8 mouse cellular contexts compared by ENCODE assay signal in the genomic region with DNA sequence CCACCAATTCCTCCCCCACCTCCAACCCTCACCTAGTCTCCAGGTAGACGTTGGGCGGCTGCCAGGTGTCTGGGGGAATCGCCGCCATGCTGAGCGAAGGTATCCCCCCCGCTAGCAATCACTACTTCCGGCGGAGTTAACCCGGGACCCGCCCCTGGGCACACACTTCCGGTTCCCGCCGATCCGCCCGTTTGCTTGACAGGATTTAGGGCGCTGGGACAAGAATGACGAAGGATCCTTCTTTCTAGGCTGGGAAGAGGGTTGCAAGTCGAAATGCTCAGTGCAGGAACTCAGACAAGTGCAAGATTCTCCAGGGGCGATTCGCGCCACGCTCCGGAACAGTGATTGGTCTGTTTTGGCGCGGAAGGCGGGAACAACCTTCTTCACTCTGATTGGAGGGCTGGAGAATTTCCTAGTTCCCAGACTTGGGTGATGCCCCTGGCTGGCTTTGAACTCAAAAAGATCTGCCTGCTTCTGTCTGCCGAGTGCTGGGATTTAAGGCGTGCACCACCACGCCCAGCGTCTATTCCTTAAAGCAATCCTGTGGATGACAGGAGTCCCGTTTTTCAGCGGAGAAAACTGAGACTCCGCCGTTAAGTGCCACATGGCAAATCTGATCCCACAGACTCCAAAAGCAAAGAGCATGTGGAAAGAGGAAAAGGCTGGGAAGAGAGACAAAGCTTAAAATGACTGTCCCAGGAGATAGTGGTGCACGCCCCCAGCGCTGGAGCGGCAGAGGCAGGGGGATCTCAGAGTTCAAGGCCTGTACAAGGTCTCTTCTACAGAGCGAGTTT. TPM values are rescaled to one million over a fixed set of nuclear protein-coding genes. Genes with fewer than 3 reads are reported as not detected.
A peak's percentile ranks its signal among the peaks of the same experiment; 100 is the strongest.
DNase-seq lines count a peak whose midpoint lies in the region; ATAC-seq and TF ChIP-seq lines count a peak whose summit lies in the region.

A gene (minus strand): TSS at position 347 of the 794 bp plus-strand sequence.

- H3K27ac ChIP-seq in intestine, postnatal 0 days (ENCODE audit: low read depth, low read length): peak within 1 kb of the TSS; percentile 91
- peak within 1 kb of the TSS; percentile 99 for H3K27ac ChIP-seq in limb, embryonic 11.5 days (replicated peaks; ENCODE audit: low read depth, low read length)
- H3K27ac ChIP-seq in midbrain, embryonic 14.5 days (replicated peaks; ENCODE audit: low read depth, low read length): peak within 1 kb of the TSS; percentile 94

- H3K9ac ChIP-seq in intestine, postnatal 0 days (ENCODE audit: low read depth, low read length): peak within 1 kb of the TSS; percentile 70
- peak within 1 kb of the TSS; percentile 89 for H3K9ac ChIP-seq in limb, embryonic 11.5 days (ENCODE audit: low read length)
- peak within 1 kb of the TSS; percentile 72 for H3K9ac ChIP-seq in midbrain, embryonic 14.5 days (replicated peaks; ENCODE audit: low read length)

- no peaks in the 10 kb centered on the region for H3K9me3 ChIP-seq in intestine, postnatal 0 days (ENCODE audit: control insufficient read depth)
- H3K9me3 ChIP-seq in limb, embryonic 11.5 days (ENCODE audit: control insufficient read depth, low read length): no peaks in the 10 kb centered on the region
- H3K9me3 ChIP-seq in midbrain, embryonic 14.5 days (ENCODE audit: control insufficient read depth, low read length): no peaks in the 10 kb centered on the region

- 6% methylated on average over 38 of the region's 38 CpGs for WGBS in intestine, postnatal 0 days
- 8% methylated on average over 38 of the region's 38 CpGs for WGBS in limb, embryonic 11.5 days
- 7% methylated on average over 38 of the region's 38 CpGs for WGBS in midbrain, embryonic 14.5 days

- H3K4me1 ChIP-seq in intestine, postnatal 0 days (replicated peaks; ENCODE audit: control insufficient read depth, insufficient read depth, low read length): peaks cover 3% of the 10 kb centered on the region; the same call in 1 of the 2 replicates
- peaks cover 12% of the 10 kb centered on the region for H3K4me1 ChIP-seq in limb, embryonic 11.5 days (ENCODE audit: control insufficient read depth, insufficient read depth, low read length)
- peaks cover 20% of the 10 kb centered on the region for H3K4me1 ChIP-seq in midbrain, embryonic 14.5 days (ENCODE audit: control insufficient read depth, insufficient read depth, low read length)

- TF ChIP-seq CTCF in intestine, postnatal 0 days (IDR thresholded peaks at IDR 0.05; ENCODE audit: low read depth): no peak

- H3K4me2 ChIP-seq in intestine, postnatal 0 days (replicated peaks; ENCODE audit: low read depth): peak within 1 kb of the TSS; percentile 87
- peak within 1 kb of the TSS; percentile 69 for H3K4me2 ChIP-seq in limb, embryonic 11.5 days (ENCODE audit: low read depth, severe bottlenecking)
- peak within 1 kb of the TSS; percentile 72 for H3K4me2 ChIP-seq in midbrain, embryonic 14.5 days (ENCODE audit: low read length)

- no peaks in the 10 kb centered on the region for H3K27me3 ChIP-seq in intestine, postnatal 0 days (replicated peaks; ENCODE audit: control insufficient read depth, insufficient read depth, low read length)
- no peaks in the 10 kb centered on the region for H3K27me3 ChIP-seq in limb, embryonic 11.5 days (ENCODE audit: control insufficient read depth, insufficient read depth, low read length)
- no peaks in the 10 kb centered on the region for H3K27me3 ChIP-seq in midbrain, embryonic 14.5 days (ENCODE audit: control insufficient read depth, insufficient read depth, low read length)

- DNase-seq in layer of hippocampus, adult 11-12 months (ENCODE audit: low spot score): peak; percentile 75
- DNase-seq in layer of hippocampus, adult 9-10 months (ENCODE audit: low spot score): no peak
- peak; percentile 87 for DNase-seq in embryo, embryonic 9.5 days (ENCODE audit: extremely low spot score)
- no peak for DNase-seq in gonadal fat pad, adult 2 months (ENCODE audit: low read depth)
- peak; percentile 88 for DNase-seq in limb, embryonic 11.5 days (ENCODE audit: low spot score)
- peak; percentile 89 for DNase-seq in midbrain, embryonic 14.5 days
- DNase-seq in spleen, adult 18-20 months: peak; percentile 64 to 79

- peak within 1 kb of the TSS; percentile 89 for H3K4me3 ChIP-seq in intestine, postnatal 0 days (ENCODE audit: low read depth, low read length)
- peak within 1 kb of the TSS; percentile 91 for H3K4me3 ChIP-seq in limb, embryonic 11.5 days (ENCODE audit: low read depth, low read length)
- H3K4me3 ChIP-seq in midbrain, embryonic 14.5 days (replicated peaks; ENCODE audit: low read depth, low read length): peak within 1 kb of the TSS; percentile 82

- H3K36me3 ChIP-seq in intestine, postnatal 0 days (ENCODE audit: control insufficient read depth, insufficient read depth): peaks cover 9% of the 10 kb centered on the region; the same call in 1 of the 2 replicates
- peaks cover 10% of the 10 kb centered on the region for H3K36me3 ChIP-seq in limb, embryonic 11.5 days (ENCODE audit: control insufficient read depth, insufficient read depth, low read length)
- peaks cover 13% of the 10 kb centered on the region for H3K36me3 ChIP-seq in midbrain, embryonic 14.5 days (ENCODE audit: control insufficient read depth, insufficient read depth, low read length)

- peak; percentile 58 for ATAC-seq in intestine, postnatal 0 days
- peak; percentile 69; the same call in 1 of the 2 replicates for ATAC-seq in limb, embryonic 11.5 days (ENCODE audit: insufficient number of reproducible peaks, low FRiP score, low TSS enrichment, low read depth)
- peak; percentile 61; the same call in 1 of the 2 replicates for ATAC-seq in midbrain, embryonic 14.5 days (ENCODE audit: low FRiP score, low TSS enrichment)

RNA-seq across cellular contexts. Expression of the gene that starts here (rescaled TPM):
- 33.3 and 35.3 TPM in 2 replicates for polyA plus RNA-seq in gonadal fat pad, adult 2 months (2012; rRNA removed)
- polyA plus RNA-seq in intestine, postnatal 0 days (2015; fragmentation: Nextera tagmentation; extraction: Ambion mirVana): 53.7 and 59.1 TPM in 2 replicates
- polyA plus RNA-seq in limb, embryonic 11.5 days (2014; fragmentation: Nextera tagmentation; extraction: Ambion mirVana): 201 and 206 TPM in 2 replicates
- polyA plus RNA-seq in midbrain, embryonic 14.5 days (2014; fragmentation: Nextera tagmentation; extraction: Ambion mirVana): 112 and 114 TPM in 2 replicates

Comparison
In these comparisons a context has a peak if more than half of its experiments do, and no peak if none do; other contexts are left out.
1. DNase-seq: peak in layer of hippocampus, adult 11-12 months (single experiment), embryo, embryonic 9.5 days (single experiment), limb, embryonic 11.5 days (single experiment), midbrain, embryonic 14.5 days (single experiment) and spleen, adult 18-20 months (2 of 2); none in layer of hippocampus, adult 9-10 months (single experiment) and gonadal fat pad, adult 2 months (single experiment).
2. Peak in every context shown above with its lines, with median percentiles within 50 percentile points of each other: ATAC-seq, H3K27ac ChIP-seq, H3K4me2 ChIP-seq, H3K4me3 ChIP-seq and H3K9ac ChIP-seq.